Mouse (Mus musculus) brain, embryonic 14.5 days (tissue): ENCODE data around the gene Chd9.

Source experiments
- CTCF ChIP-seq: fragments of 200-500 bp; IDR thresholded peaks from 2 replicates; pipeline ENCODE4 v1.5.1; 2012; ENCODE audit warnings: inconsistent platforms, mild to moderate bottlenecking, moderate library complexity, borderline replicate concordance; ENCODE audit not compliant: insufficient read depth, insufficient read length; ENCODE audit errors: extremely low read depth
- POLR2A ChIP-seq: fragments of 200-500 bp; IDR thresholded peaks from 2 replicates; pipeline ENCODE4 v1.6.1; 2012; ENCODE audit warnings: mild to moderate bottlenecking, inconsistent platforms, borderline replicate concordance; ENCODE audit not compliant: poor library complexity, insufficient read depth, insufficient read length, severe bottlenecking; ENCODE audit errors: extremely low read depth

DNA sequence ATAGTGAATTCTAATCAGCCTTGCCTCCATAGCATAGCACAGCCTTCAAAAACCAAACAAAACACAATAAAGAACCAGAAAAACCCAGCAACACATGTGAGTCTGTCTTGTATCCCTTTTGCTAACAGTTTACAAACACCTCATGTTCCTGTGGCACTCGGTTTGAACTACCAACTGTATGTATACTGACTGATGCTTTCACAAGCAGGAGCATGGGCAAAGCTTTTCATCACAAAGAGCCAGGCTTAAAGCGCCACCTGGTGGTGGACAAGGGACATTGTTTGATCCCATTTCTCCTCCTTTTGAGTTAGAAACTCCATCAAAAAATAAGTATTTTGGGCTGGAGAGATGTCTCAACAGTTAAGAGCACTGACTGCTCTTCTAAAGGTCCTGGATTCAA lies 191.6 kb downstream of the Chd9 start:
- TF ChIP-seq POLR2A: no peak
- peak; percentile 87 for TF ChIP-seq CTCF
